Mouse (Mus musculus) hindbrain, embryonic 10.5 days (tissue): ENCODE data around the gene Barhl2. TPM values are rescaled to one million over a fixed set of nuclear protein-coding genes. Genes with fewer than 3 reads are reported as not detected.

Experiments
- DNase-seq: peaks from one replicate; pipeline ENCODE4 v3.0.0-alpha.2; 2017; ENCODE audit warnings: low spot score
- H3K27ac ChIP-seq: fragments of 300-500 bp; sonication (generic); 2 replicates; pipeline ENCODE4 v1.5.1; 2016; ENCODE audit warnings: mild to moderate bottlenecking, moderate library complexity
- H3K27me3 ChIP-seq: fragments of 300-500 bp; sonication (generic); 2 replicates; pipeline ENCODE4 v1.6.1; 2016; ENCODE audit warnings: mild to moderate bottlenecking; ENCODE audit not compliant: poor library complexity, insufficient read depth, severe bottlenecking
- H3K36me3 ChIP-seq: fragments of 300-500 bp; sonication (generic); 2 replicates; pipeline ENCODE4 v1.6.1; 2016; ENCODE audit warnings: mild to moderate bottlenecking, moderate library complexity
- H3K4me1 ChIP-seq: fragments of 300-500 bp; sonication (generic); replicated peaks from 2 replicates; pipeline ENCODE4 v1.6.1; 2016; ENCODE audit warnings: mild to moderate bottlenecking
- H3K4me3 ChIP-seq: fragments of 300-500 bp; sonication (generic); 2 replicates; pipeline ENCODE4 v1.5.1; 2016; ENCODE audit warnings: mild to moderate bottlenecking, moderate library complexity
- H3K9me3 ChIP-seq: fragments of 300-500 bp; sonication (generic); 2 replicates; pipeline ENCODE4 v1.6.1; 2016; ENCODE audit warnings: mild to moderate bottlenecking, moderate library complexity
- WGBS: fragments of 180-500 bp; shearing (Covaris S2); methylation state at CpG from one replicate; pipeline ENCODE4 v1.1.7; 2016; 5-methylcytosine and 5-hydroxymethylcytosine counted together
- polyA plus RNA-seq: library from polyadenylated mRNA; unstranded; fragments of >200 nt; fragmentation: Nextera tagmentation; extraction: Ambion mirVana; gene quantifications from 2 replicates; pipeline ENCODE4 v1.2.1, GENCODE M21; 2016

Gene Barhl2
- polyA plus RNA-seq, 1 experiment from 2014 or later: 1.4 TPM

DNA sequence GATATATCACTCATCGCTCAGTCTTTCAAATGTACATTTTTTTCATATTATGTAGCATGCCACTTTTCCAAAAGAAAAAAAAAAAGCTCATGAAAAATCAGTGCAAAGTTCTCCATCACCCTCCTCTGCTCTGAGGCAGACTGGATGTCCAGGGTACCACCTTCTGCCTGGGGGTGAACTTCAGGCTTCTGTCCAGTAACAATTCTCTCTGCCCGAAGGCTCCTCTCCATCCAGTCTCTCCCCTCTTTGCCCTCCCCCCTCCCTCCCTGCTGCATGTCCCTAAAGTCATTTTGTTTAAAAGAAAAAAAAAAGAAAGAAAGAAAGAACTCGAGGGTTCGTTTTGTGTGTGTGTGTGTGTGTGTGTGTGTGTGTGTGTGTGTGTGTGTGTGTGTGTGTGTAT lies 5.3 kb downstream of the Barhl2 start:
- Histone ChIP-seq H3K9me3 (no peaks in the 10 kb centered on the region), H3K4me1 (peaks cover 38% of the 10 kb centered on the region), H3K27ac (no peak overlapping the region), H3K4me3 (no peak overlapping the region; the same call in 1 of the 2 replicates), H3K27me3 (peaks cover 100% of the 10 kb centered on the region), H3K36me3 (no peaks in the 10 kb centered on the region)
- 7% methylated on average over 4 of the region's 4 CpGs for WGBS
- no peak for DNase-seq

DNA sequence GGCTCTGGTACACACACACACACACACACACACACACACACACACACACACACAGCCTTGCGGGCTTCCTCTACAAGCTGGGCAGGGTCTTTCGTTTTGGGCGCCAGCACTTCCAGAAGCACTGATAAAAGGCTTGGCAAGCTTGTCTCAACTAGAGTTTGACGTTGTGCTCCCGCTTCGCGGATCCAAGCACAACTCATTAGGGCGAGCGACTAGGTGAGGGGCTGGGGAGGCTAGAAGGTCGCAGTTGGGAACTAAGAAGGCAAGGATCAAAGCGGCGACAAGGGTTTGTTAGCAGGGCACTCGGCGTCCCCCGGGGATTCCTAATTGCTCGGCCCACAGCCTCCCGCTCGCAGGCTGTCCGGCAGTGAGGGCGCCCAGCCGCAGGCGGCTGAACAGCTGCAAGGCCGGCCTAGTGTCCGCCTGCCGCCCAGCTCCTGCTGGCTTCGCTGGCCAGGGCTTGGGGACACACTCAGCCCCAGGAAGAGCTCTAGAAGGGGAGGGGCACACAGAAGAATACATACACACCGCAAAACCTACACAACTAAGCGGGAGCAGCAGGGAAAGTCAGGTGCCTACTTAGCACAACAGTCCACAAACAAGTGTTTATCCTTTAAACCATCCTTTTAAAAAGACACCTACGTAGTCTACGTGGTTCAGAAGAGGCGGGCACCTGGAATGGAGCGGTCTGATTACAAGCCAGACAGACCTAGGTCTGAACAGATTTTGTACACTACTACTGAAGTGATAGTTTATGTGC lies 6.1 kb downstream of the Barhl2 start:
- H3K4me3 ChIP-seq: peak overlapping the region; percentile 22; the same call in 1 of the 2 replicates
- peaks cover 30% of the 10 kb centered on the region for H3K4me1 ChIP-seq
- WGBS: under 1% methylated on average over 32 of the region's 32 CpGs
- no peaks in the 10 kb centered on the region for H3K36me3 ChIP-seq
- peak overlapping the region; percentile 12; the same call in 1 of the 2 replicates for H3K27ac ChIP-seq
- no peaks in the 10 kb centered on the region for H3K9me3 ChIP-seq
- peak; percentile 77 for DNase-seq
- H3K27me3 ChIP-seq: peaks cover 100% of the 10 kb centered on the region

DNA sequence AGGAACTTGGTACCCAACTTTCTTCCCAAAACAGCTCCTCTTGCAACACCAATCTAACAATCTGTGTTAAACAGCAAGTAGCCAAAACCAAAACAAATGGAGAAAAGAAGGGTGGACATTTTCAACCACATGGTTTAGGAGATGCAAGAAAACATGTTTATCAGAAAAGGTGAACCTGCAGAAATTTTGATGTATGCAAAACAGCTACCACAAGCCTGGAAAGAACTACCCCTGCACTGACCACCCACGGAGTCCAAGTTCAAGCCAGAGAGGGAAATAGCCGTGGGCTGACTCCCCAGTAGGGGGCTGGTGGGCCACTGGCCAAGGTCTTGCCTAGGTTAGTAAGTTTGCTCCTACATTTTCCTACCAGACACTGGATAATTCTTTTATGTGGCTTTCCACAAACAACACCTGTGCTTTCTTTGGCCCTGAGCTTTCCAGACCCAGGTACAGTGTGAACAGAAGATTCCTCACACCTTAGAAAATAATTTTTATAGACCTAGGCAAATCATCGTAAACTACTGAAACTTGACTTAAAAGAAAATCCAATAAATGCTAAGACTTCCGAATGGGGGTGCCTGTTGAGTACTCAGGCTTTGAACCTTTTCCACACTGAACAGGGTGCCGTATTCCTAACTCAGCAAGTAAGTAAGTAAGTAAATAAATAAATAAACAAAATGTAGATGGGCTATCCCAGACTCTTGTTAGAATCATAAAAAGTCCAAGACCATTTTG lies 7.4 kb downstream of the Barhl2 start:
- Histone ChIP-seq H3K4me3 (no peak overlapping the region), H3K36me3 (no peaks in the 10 kb centered on the region), H3K27ac (no peak overlapping the region), H3K4me1 (peaks cover 30% of the 10 kb centered on the region), H3K27me3 (peaks cover 100% of the 10 kb centered on the region), H3K9me3 (no peaks in the 10 kb centered on the region)
- DNase-seq: peak; percentile 15
- WGBS: 14% methylated on average over 5 of the region's 5 CpGs

DNA sequence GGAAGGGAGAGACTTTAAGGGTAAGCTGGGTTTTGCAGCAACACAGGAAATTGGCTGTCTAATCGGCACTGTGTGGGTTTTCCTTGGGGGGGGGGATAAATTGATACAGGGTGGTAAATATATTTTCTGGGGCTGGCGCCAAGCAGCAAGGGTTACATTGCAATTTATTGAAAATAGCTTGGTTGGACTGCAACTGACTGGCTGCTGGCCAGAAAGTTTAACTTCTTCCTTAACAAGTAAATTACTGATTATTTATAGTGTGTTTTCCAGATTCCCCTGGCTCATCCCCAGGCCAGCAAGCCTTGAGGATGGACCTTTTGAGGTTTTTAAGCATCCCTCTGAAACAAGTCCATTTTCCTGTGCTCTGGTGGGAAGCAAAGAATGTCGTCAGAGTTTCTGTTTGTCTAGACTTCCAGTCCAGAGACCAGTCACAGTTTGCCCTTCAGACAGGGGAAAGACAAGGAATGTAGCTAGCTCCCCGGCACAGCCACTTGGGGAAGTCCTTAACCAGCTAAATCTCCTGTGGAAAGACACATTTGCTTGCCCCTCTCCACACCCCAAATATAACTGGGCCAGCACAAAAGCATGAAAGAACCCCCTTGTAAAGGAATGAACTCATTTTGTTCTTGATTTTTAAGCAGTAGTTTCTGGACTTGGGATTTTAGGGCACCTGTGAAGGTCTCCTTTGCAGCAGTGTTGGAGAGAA lies 8.1 kb downstream of the Barhl2 start:
- Histone ChIP-seq H3K9me3 (no peaks in the 10 kb centered on the region), H3K4me1 (peaks cover 30% of the 10 kb centered on the region), H3K36me3 (no peaks in the 10 kb centered on the region), H3K27me3 (peaks cover 100% of the 10 kb centered on the region), H3K4me3 (no peak overlapping the region), H3K27ac (no peak overlapping the region)
- 9% methylated on average over 4 of the region's 4 CpGs for WGBS
- DNase-seq: peak; percentile 17

DNA sequence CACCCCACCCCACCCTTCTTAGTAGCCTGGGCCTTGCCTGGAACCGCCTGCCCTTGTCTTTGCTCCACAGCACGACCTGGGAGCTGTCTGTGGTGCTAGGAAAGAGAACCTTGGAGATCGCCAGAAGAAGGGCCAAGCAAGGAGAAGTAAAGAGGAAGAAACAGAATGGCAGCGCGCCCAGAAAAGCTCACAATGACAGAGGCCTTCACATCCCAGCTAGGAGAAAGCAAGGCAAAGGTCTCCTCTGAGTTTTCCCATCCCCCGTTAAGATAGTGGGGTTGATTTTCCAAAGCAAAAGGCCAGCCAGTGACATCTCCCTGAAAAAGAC lies 9.2 kb downstream of the Barhl2 start:
- Histone ChIP-seq H3K4me3 (no peak overlapping the region), H3K4me1 (peaks cover 28% of the 10 kb centered on the region), H3K27me3 (peaks cover 99% of the 10 kb centered on the region), H3K27ac (no peak overlapping the region), H3K36me3 (no peaks in the 10 kb centered on the region), H3K9me3 (no peaks in the 10 kb centered on the region)
- under 1% methylated on average over 6 of the region's 6 CpGs for WGBS
- no peak for DNase-seq

DNA sequence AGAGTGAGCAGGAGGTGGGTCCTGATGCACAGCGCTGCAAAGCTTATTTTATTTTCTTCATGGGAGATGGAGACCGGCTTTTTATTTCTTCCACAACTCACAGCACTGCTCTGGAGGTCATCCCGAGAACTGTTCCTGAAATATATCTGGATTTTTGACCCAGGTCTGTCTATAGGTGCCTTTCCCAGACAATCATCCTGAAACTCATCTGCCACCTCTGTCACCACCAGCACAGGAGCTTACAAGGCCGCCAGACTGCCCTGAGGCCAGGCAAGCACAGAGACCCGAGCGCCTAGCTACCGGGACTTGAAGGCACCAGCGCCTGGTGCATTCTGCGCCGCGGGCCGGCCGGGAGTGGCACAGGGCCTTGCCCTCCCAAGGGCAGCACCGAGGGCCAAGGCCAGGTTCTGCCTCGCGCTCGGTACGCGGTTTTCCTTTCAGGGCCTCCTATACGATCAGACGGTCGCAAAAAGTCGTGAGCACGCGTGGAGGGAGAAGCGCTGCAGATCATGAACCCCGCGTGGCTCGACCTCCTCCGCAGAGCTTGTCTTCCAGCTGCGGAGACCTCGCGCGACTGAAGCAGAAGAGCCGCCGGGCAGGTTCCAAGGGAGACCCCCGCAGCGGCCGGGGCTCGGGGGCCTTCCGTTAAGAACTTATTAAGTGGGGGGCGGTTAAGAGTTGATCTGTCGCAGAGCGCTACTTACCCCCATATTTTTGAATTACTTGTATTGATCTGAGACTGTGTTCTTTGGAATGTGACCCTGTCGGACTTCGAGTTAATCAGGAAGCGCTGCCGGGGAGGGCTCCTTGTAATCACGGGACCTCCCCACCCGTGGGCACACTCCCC lies 9.8 kb downstream of the Barhl2 start:
- WGBS: 3% methylated on average over 50 of the region's 50 CpGs
- peak; percentile 50 for DNase-seq
- Histone ChIP-seq H3K4me3 (no peak overlapping the region; the same call in 1 of the 2 replicates), H3K27ac (no peak overlapping the region), H3K36me3 (no peaks in the 10 kb centered on the region), H3K9me3 (no peaks in the 10 kb centered on the region), H3K4me1 (peaks cover 22% of the 10 kb centered on the region), H3K27me3 (peaks cover 94% of the 10 kb centered on the region)

DNA sequence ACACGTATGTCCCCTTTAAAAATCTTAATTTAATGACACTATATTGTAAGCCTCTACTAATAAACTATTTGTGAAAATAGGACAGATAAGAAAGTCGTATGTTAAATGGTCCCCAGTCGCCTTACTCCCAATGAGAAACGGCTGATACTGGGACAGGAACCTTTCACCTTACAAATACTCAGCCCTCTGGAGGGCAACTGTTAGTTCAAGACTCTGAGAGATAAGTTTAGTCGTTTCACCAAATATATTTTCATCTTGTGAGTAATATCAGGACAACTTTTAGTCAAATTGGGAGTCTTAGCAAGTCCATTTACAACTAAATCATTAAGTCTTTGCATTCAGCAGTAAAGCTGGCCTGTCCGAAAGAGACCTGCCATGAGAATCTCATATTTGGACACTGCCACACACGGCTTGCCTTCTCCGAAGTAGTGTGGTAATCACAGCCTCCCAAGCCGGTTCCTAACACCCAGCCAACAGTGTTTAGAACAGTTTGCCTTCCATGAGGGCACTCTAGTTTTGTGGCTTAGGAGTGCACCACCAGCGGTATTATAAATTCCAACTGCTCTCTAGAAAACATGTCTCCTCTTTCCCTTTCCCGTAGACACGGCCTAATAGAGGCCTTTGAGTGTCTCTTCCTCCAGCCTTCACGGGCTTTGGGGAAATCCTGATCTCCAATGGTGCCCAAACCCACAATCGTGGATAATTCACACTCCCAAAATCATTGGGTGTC lies 10.7 kb downstream of the Barhl2 start:
- Histone ChIP-seq H3K4me3 (no peak overlapping the region), H3K36me3 (no peaks in the 10 kb centered on the region), H3K4me1 (peaks cover 18% of the 10 kb centered on the region), H3K9me3 (no peaks in the 10 kb centered on the region), H3K27ac (no peak overlapping the region), H3K27me3 (peaks cover 85% of the 10 kb centered on the region)
- 31% methylated on average over 14 of the region's 14 CpGs for WGBS
- DNase-seq: peak; percentile 15

DNA sequence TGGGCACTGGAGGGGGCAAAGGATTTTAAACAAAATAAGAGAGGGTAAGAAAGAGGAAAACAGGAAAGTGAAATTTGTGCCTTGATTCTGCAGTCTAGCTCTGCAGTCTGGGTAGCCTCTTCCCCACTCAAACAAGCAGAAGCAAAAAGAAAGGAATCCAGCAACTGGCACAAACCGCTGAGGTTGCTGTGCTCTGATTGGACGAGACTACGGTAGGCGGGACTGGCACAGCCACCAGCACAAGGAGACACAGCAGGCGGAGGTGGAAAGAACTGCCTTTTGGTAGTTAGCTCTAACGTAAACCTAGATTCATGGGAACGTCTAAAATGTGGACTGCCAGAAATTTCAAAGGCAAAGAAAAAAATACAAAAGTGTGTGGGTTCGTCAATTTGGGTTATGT lies 11.4 kb downstream of the Barhl2 start:
- H3K27ac ChIP-seq: no peak overlapping the region
- WGBS: 3% methylated on average over 8 of the region's 8 CpGs
- H3K4me1 ChIP-seq: peaks cover 13% of the 10 kb centered on the region
- H3K27me3 ChIP-seq: peaks cover 80% of the 10 kb centered on the region
- peak; percentile 41 for DNase-seq
- H3K4me3 ChIP-seq: no peak overlapping the region
- no peaks in the 10 kb centered on the region for H3K9me3 ChIP-seq
- no peaks in the 10 kb centered on the region for H3K36me3 ChIP-seq

DNA sequence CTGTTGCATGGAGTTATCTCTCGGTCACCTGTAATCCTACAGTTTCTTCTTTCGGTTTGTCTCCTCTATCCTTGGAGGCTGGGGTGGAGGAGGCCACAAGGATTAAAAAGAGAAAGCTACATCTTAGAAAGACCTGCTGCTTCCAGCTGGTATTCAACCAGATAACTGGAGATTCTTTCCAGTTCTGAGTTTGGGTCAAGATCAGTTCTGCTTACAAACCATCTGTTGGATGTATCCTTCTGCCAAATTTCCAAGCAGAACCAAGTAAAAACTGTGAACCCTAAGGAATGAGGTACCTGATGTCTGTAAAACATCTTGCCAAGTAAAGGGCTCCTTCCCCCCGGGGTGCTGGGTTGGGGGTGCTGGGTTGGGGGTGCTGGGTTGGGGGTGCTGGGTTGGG lies 12.3 kb downstream of the Barhl2 start:
- Histone ChIP-seq H3K4me1 (peaks cover 10% of the 10 kb centered on the region; the same call in 1 of the 2 replicates), H3K4me3 (no peak overlapping the region), H3K27ac (no peak overlapping the region), H3K27me3 (peaks cover 72% of the 10 kb centered on the region), H3K9me3 (no peaks in the 10 kb centered on the region), H3K36me3 (no peaks in the 10 kb centered on the region)
- 82% methylated on average over 3 of the region's 3 CpGs for WGBS
- DNase-seq: no peak

DNA sequence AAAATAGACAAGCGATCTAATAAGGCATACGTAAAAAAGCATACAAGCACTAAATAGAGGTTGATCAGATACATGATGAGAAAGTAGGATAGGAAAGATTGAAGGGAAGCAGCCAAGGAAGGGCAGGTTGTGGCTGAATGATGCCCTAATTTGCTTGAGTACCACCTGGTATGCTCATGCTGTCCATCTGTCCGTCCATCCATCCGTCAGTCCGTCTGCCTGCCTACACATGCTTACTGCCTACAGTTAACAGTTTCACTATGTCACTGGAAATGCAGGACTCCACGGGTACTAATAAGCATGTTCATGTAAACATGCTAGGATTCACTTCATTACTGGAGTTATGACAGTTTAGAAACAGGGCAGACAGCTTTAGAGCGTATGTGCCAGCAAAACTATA lies 19.1 kb downstream of the Barhl2 start:
- Histone ChIP-seq H3K27me3 (peaks cover 8% of the 10 kb centered on the region; the same call in 1 of the 2 replicates), H3K27ac (no peak overlapping the region), H3K9me3 (no peaks in the 10 kb centered on the region), H3K4me1 (no peaks in the 10 kb centered on the region), H3K36me3 (no peaks in the 10 kb centered on the region), H3K4me3 (no peak overlapping the region)
- 93% methylated on average over 7 of the region's 7 CpGs for WGBS
- DNase-seq: no peak

DNA sequence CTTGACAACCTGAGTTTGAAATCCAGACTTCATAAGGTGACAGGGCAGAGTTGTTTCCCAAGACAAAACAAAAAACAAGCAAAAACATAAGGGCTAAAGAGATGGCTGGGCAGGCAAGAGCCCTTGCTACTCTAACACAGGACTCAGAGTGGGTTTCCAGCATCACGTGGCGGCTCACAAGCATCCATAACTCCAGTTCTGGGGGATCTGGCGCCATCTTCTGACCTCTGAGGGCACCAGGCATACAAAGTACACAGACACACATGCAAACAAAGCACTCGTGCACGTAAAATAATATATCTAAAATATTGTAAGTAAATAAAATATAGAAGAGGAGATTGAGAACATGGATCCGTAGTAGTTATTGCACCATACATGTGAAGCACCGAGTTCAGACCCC lies 31.9 kb downstream of the Barhl2 start:
- H3K9me3 ChIP-seq: no peaks in the 10 kb centered on the region
- DNase-seq: no peak
- peaks cover 10% of the 10 kb centered on the region for H3K27me3 ChIP-seq
- H3K36me3 ChIP-seq: no peaks in the 10 kb centered on the region
- no peak overlapping the region for H3K4me3 ChIP-seq
- no peaks in the 10 kb centered on the region for H3K4me1 ChIP-seq
- 77% methylated on average over 7 of the region's 7 CpGs for WGBS
- H3K27ac ChIP-seq: no peak overlapping the region

DNA sequence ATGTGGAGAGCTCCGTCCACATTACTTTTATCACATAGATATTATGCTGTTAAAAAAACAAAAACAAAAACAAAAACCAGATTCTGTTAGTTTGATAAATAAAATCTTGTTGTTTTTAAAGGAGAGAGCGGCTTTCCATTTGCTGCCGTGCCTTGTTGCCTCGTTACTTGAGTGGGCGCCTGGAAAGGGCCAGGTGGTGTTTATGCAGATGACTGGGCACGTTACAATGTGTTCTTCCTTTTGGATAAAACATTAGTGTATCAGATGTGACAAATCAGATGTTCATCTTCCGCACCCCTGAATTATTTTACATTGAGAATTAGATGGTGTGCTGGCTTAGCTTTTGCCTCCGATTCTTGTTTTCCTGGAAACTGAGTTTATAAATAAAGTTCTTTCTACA lies 37.1 kb downstream of the Barhl2 start:
- Histone ChIP-seq H3K4me1 (0 out of 2 replicates have a peak, but pooled peaks cover 4% of the 10 kb centered on the region), H3K4me3 (no peak overlapping the region), H3K27ac (no peak overlapping the region), H3K36me3 (no peaks in the 10 kb centered on the region), H3K9me3 (no peaks in the 10 kb centered on the region), H3K27me3 (0 out of 2 replicates have a peak, but pooled peaks cover 3% of the 10 kb centered on the region)
- DNase-seq: no peak
- WGBS: 84% methylated on average over 8 of the region's 8 CpGs
